Mouse (Mus musculus) hindbrain, embryonic 15.5 days (tissue): Measurements from ENCODE around the gene Dlg5. TPM values are rescaled to one million over a fixed set of nuclear protein-coding genes. Genes with fewer than 3 reads are reported as not detected.

ENCODE experiments used
- ATAC-seq: fragments of 200-750 bp; cut with Nextera tagmentation; 2 replicates; pipeline ENCODE4 v1.8.0; 2017; ENCODE audit warnings: low read depth, moderate number of reproducible peaks, moderate TSS enrichment; ENCODE audit not compliant: low FRiP score
- H3K27ac ChIP-seq: fragments of 300-500 bp; sonication (generic); replicated peaks from 2 replicates; pipeline ENCODE4 v1.5.1; 2015; ENCODE audit warnings: mild to moderate bottlenecking, inconsistent platforms
- H3K27me3 ChIP-seq: fragments of 300-500 bp; sonication (generic); 2 replicates; pipeline ENCODE4 v1.6.1; 2015; ENCODE audit warnings: control low read depth, inconsistent platforms
- H3K36me3 ChIP-seq: fragments of 300-500 bp; sonication (generic); 2 replicates; pipeline ENCODE4 v1.6.1; 2015; ENCODE audit warnings: control low read depth, inconsistent platforms
- H3K4me1 ChIP-seq: fragments of 300-500 bp; sonication (generic); replicated peaks from 2 replicates; pipeline ENCODE4 v1.6.1; 2015; ENCODE audit warnings: control low read depth, inconsistent platforms
- H3K4me2 ChIP-seq: fragments of 300-500 bp; sonication (generic); 2 replicates; pipeline ENCODE4 v1.6.1; 2015; ENCODE audit warnings: moderate library complexity, mild to moderate bottlenecking, inconsistent platforms
- H3K4me3 ChIP-seq: fragments of 300-500 bp; sonication (generic); 2 replicates; pipeline ENCODE4 v1.5.1; 2015; ENCODE audit warnings: mild to moderate bottlenecking, inconsistent platforms
- H3K9ac ChIP-seq: fragments of 300-500 bp; sonication (generic); 2 replicates; pipeline ENCODE4 v1.6.1; 2015; ENCODE audit warnings: inconsistent platforms
- H3K9me3 ChIP-seq: fragments of 300-500 bp; sonication (generic); 2 replicates; pipeline ENCODE4 v1.6.1; 2016; ENCODE audit warnings: control low read depth, inconsistent platforms
- WGBS: fragments of 180-500 bp; shearing (Covaris S2); methylation state at CpG from one replicate; pipeline ENCODE4 v1.1.7; 2015; 5-methylcytosine and 5-hydroxymethylcytosine counted together
- microRNA-seq: library from miRNA; unstranded; fragments of <30 nt; microRNA quantifications from one replicate; pipeline ENCODE4, GENCODE M21; 2016
- polyA plus RNA-seq: library from polyadenylated mRNA; unstranded; fragments of >200 nt; fragmentation: Nextera tagmentation; extraction: Ambion mirVana; gene quantifications from 2 replicates; pipeline ENCODE4 v1.2.1, GENCODE M21; 2015

Dlg5 gene
- polyA plus RNA-seq, 1 experiment from 2014 or later: 20.6 TPM

GRCm38 (mm10) chr14:24092391-24092790 lies 153.3 kb downstream of the Dlg5 start:
- no peaks in the 10 kb centered on the region for H3K4me1 ChIP-seq
- H3K9ac ChIP-seq: no peak overlapping the region
- no peak overlapping the region for H3K4me2 ChIP-seq
- H3K36me3 ChIP-seq: no peaks in the 10 kb centered on the region
- no peak for ATAC-seq
- H3K4me3 ChIP-seq: no peak overlapping the region
- no peak overlapping the region for H3K27ac ChIP-seq
- H3K27me3 ChIP-seq: no peaks in the 10 kb centered on the region
- H3K9me3 ChIP-seq: no peaks in the 10 kb centered on the region
- 90% methylated on average over 3 of the region's 3 CpGs for WGBS

DNA sequence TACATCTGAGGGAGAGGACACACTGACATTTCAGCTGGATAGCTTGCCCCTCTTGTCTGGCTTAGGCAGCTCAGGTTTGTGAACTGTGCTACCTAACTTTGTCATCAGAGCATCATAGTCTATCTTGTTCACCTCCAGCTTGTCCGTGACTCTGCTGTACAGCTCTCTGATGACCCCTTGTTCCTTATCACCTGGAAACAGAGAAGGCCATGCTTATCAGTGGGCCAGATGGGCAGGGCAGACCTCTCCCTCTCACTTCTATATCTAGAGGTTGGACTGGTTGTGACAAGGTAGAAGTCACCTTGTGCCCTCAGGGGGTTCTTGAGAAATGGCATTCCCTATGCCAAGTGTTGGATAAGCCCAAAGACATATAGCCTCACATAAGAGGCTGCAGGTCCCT lies 154.9 kb downstream of the Dlg5 start:
- 82% methylated on average over 1 of the region's 1 CpGs for WGBS
- Histone ChIP-seq H3K9me3 (no peaks in the 10 kb centered on the region), H3K27me3 (no peaks in the 10 kb centered on the region)

DNA sequence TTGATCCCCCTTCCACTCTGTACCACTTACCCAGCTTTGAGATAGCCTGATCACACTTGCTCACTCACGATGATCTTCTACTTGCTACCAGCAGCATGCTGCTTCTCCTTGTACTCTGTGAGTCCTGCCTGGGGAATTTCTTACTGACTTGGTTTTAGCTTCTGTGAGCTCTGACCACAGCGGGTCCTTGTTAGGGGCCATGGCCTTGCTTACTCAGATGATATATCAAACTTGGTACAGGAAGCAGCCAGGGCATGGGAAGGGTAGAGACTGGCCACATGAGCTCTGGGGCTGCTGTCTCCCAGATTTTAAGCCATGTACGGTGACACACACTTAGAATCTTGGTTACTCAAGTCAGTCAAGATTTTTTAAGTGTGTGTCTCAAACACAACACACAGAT lies 156.5 kb downstream of the Dlg5 start:
- no peak overlapping the region for H3K4me3 ChIP-seq
- H3K4me1 ChIP-seq: no peaks in the 10 kb centered on the region
- H3K27ac ChIP-seq: no peak overlapping the region
- H3K9ac ChIP-seq: no peak overlapping the region
- no peak overlapping the region for H3K4me2 ChIP-seq
- no peaks in the 10 kb centered on the region for H3K9me3 ChIP-seq
- WGBS: 90% methylated on average over 3 of the region's 3 CpGs
- no peak for ATAC-seq
- H3K36me3 ChIP-seq: no peaks in the 10 kb centered on the region
- H3K27me3 ChIP-seq: no peaks in the 10 kb centered on the region

More for the DNA sequence above, 154.9 kb downstream of the Dlg5 start:
- Histone ChIP-seq H3K4me2 (no peak overlapping the region), H3K4me1 (no peaks in the 10 kb centered on the region), H3K4me3 (no peak overlapping the region), H3K9ac (no peak overlapping the region), H3K27ac (no peak overlapping the region), H3K36me3 (no peaks in the 10 kb centered on the region)
- no peak for ATAC-seq

DNA sequence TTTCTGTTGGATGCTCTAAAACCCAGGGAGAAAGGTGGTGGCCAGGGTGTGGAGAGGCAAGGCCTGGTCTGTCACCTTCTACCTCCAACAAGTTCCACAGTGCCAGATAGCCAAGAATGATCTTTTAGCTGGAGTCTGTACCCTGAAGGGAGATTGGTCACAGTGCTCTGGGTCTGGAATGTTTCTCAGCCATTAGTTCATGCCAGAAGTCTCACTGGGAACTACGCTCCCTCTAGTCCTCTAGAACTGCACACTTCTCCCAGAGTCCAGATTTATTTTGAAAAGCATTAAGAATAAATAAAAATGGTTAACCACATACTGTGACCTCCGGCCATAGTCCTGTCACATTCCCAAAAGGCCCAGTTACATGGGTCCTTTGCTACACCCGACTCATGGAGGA lies 158.3 kb downstream of the Dlg5 start:
- Histone ChIP-seq H3K4me2 (no peak overlapping the region), H3K9me3 (no peaks in the 10 kb centered on the region), H3K27ac (no peak overlapping the region), H3K36me3 (no peaks in the 10 kb centered on the region), H3K4me1 (peaks cover under 1% of the 10 kb centered on the region; the same call in 1 of the 2 replicates), H3K4me3 (no peak overlapping the region), H3K27me3 (no peaks in the 10 kb centered on the region), H3K9ac (no peak overlapping the region)
- WGBS: 90% methylated on average over 3 of the region's 3 CpGs
- ATAC-seq: no peak

DNA sequence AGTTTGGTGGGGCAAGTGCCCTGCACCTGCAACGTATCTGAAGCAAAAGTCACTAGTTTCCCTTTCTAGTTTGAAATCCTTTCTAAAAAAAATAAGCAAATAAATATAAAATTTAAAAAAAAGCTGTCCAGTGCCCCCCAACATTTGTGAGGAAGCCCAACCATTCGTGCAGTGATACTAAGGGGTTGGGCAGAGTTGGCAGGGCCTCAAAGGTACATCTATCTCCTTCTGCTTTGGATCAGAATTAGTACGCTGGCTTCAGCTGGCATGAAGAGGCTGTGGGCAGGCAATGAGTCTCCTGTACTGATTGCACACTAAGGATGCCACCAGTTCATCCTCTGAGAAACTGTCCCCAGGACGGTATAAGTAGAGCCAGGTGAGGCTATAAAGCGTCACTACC lies 159.2 kb downstream of the Dlg5 start:
- H3K9me3 ChIP-seq: no peaks in the 10 kb centered on the region
- H3K27me3 ChIP-seq: no peaks in the 10 kb centered on the region
- H3K4me3 ChIP-seq: no peak overlapping the region
- no peak overlapping the region for H3K4me2 ChIP-seq
- no peak overlapping the region for H3K27ac ChIP-seq
- peaks cover 8% of the 10 kb centered on the region for H3K4me1 ChIP-seq
- H3K9ac ChIP-seq: no peak overlapping the region
- no peaks in the 10 kb centered on the region for H3K36me3 ChIP-seq
- no peak for ATAC-seq
- 79% methylated on average over 5 of the region's 5 CpGs for whole genome bisulfite sequencing

Small RNA genes lying within 50 kb of the gene (microRNA-seq; reads per million reads assigned to microRNA genes)
- not detected for gene Mir7210

Other genes with a start within 250 kb of the Dlg5 start
- gene Kcnma1, start 231.4 kb downstream of the Dlg5 start, polyA plus RNA-seq: 16.6 and 17.1 TPM in 2 replicates
- gene E330034G19Rik, start 47.3 kb upstream of the Dlg5 start, polyA plus RNA-seq: 0.12 TPM in 1 of 2 replicates, not detected in the other
- 18.0 and 20.1 TPM in 2 replicates for gene Polr3a, start 241.1 kb upstream of the Dlg5 start, polyA plus RNA-seq
- 520 and 607 TPM in 2 replicates for gene Rps24, start 241.2 kb upstream of the Dlg5 start, polyA plus RNA-seq